Mouse (Mus musculus) thymus, adult 18-20 months (tissue): ENCODE measurements around the gene Oxnad1.
A peak's percentile ranks its signal among the peaks of the same experiment; 100 is the strongest.
"Not testable (repeated sequence)": the region's sequence is repeated elsewhere in the genome, so short reads cannot be mapped to it uniquely, and the experiment has no call there.

Experiments used
- DNase-seq, 2 experiments: peaks; one replicate each; pipeline ENCODE4 v3.0.0; 2022; ENCODE audit warnings: mixed read lengths in 2 of 2

The Oxnad1 gene

GRCm38 (mm10) chr14:32084761-32085485 lies at the start of gene Oxnad1:
Gene Oxnad1, plus strand, starts transcription at chr14:32085374.
- DNase-seq: peak; percentile 79 to 89

DNA sequence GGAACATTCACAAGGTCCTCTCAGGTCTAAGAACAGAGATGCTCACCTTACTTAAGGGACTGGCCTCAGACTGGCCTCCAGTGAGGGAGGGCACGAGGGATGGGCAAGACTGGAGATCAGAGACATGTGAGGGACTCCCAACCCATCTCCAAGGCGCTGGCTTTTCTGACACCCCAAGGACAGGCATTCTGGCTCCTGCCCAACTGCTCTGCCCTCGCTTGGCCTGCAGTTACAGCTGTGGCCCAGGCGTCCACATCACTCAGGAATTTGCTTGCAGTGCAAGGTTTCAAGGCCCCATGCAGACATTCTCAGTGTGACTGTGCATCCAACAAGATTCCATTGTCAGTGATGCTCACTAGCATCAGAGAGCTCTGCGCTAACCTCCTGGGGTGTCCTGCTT lies 48.7 kb upstream of the Oxnad1 start:
- DNase-seq: no peak

GRCm38 (mm10) chr14:32037661-32038252 lies 47.4 kb upstream of the Oxnad1 start:
- no peak for DNase-seq

GRCm38 (mm10) chr14:32042108-32042507 lies 43.1 kb upstream of the Oxnad1 start:
- no peak for DNase-seq

DNA sequence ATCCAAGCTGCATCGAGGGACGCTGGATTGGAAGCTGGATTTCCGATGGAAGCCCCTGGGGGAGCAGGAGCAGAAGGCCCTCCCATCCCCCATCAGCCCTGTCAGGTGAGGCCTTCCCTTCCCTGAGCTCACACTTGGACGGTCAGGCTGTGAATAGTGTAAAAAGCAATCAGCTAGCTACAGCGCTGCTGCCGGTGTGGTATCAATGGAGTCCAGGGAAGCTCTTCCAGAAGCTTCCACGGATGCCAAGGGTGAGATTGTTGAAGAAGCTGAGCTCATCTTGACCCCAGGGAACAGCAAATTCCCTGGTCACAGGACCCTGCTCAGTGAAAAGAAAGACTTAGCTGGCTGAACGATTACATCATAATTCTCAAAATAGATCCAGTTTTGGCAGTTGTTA lies 38.8 kb upstream of the Oxnad1 start:
- no peak for DNase-seq

- no peak for DNase-seq
Measured at GRCm38 (mm10) chr14:32050171-32050570, 35.0 kb upstream of the Oxnad1 start.

DNA sequence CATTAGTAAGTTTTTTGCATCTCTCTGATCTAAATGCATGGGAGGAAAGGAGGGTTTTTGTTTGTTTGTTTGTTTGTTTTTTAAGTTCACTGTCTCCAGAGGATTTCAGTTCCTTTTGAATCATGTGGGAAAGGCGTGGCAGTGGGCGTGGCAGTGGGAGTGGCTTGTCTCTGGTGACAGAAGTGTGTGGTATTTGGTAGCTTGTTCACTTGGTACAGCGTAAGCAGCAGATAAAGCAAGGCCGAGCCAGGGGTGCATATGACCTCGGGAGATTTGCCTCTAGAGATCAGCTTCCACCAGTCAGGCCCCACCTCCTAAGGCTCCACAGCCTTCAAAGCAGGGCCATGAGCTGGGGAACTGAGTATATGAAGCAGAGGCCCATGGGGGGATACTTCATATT lies 31.3 kb upstream of the Oxnad1 start:
- no peak for DNase-seq

GRCm38 (mm10) chr14:32054788-32055187 lies 30.4 kb upstream of the Oxnad1 start:
- DNase-seq: no peak

DNA sequence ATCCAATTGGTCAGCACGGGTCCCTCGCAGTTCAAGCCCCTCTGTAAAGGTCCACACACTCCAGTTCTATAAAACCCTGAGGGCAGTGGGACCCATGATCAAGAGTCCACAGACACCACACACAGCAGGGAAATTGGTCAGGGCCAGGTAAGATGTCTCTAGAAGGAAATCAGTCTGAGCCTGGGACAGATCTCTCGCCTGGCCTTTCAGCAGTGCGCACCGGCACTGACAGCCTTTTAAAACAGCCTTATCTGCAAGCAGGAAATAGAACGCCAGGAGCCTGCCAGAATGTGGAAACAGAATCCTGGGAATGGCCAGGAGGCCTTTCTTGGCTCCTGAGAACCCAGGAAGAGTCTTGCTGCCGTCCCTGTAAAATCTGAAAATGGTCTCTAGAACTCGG lies 29.4 kb upstream of the Oxnad1 start:
- DNase-seq: no peak

DNA sequence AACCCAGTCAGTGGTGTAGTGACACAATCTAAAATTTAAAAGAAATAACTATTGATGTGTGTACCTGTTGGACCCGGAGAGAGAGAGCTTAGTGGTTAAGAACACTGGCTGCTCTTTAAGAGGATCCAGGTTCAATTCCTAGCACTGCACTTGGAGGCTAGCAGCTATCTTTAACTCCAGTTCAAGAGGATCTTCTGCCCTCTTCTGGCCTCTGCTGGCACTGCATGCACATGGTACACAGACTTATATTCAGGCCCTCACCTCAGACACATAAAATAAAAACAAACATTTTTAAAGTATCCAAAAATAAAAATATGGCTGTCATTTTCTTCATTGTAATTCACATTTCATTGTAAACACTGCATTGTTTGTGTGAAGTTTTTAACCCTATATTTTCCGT lies 28.5 kb upstream of the Oxnad1 start:
- no peak for DNase-seq

DNA sequence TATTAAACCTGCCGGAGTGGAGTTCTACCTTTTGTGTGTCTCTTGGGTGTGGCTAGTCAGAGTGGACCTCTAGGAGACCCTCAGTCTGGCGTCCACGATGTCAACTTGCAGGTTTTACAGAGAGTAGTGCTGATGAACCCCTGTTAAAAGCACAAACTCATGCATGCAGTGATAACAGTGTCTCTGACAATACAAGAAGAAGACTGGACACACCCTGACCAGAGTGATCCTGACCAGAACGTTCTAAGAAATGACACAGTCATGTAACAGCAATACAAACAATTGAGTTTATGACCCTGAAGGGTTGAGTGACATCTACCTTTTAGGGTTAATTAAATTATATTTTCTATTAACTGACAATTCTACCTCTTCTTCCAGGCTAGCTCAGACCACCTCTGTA lies 27.5 kb upstream of the Oxnad1 start:
- DNase-seq: no peak

DNA sequence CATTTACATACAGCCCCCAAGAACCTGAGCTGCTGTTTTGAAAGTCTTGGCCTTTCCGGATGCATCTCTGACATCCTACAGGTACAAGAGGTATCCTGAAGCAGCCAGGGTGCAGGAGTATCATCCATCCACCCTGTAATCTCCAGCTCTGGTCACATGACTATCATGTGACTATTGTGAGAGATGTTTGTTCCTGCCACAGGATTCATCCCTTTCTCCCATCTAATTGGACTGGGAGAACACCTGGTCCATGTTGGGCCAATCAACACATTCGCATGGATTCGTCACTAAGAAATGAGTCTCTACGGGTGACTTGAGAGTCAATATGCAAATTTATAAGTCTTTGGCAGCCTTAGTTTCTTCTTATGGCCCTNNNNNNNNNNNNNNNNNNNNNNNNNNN lies 23.8 kb upstream of the Oxnad1 start:
- no peak for DNase-seq

DNA sequence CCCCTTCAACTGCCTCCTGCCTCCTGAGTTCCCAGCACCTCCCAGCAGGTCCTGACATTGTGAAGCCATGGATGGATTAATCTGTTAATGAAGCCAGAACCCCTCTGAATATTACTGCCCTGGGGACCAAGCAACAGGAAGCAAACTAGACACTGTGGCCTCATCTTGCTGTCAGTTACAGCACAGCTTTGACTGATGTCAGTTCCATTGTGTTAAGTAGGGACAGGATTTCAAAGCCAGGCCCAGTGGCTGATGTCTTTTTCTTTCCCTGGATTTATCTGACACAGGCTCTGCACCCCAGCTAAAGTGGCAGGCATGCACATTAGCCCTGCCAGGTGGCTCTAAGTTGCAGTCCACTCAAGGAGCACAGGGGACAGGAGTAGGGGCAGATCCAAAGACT lies 12.4 kb upstream of the Oxnad1 start:
- no peak for DNase-seq

DNA sequence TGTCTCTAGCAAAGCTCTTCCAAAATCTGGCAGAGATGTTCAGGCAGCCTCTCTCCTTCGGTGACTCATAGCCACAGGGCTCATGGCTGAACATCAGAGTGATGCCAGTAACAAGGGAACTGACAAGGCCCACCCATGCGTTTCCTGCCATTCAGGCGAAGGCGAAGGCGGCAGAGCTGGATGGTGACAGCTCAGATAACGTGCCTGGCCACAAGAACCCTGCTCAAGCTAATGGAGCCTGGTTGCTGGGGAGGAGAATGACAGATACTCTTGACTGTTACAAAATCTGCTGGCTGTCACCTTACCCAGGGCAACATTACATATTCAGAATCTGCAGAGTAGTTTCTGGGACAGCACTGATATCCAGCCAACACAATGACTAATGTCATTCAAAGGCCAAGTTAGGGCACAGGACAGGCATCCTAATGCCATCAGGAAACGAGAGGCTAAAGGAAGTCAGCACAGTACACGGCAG lies 11.9 kb upstream of the Oxnad1 start:
- no peak for DNase-seq

- no peak for DNase-seq
Measured at GRCm38 (mm10) chr14:32073901-32074300, 11.3 kb upstream of the Oxnad1 start.

- DNase-seq: no peak
Measured at GRCm38 (mm10) chr14:32076896-32077575, 8.1 kb upstream of the Oxnad1 start.

DNA sequence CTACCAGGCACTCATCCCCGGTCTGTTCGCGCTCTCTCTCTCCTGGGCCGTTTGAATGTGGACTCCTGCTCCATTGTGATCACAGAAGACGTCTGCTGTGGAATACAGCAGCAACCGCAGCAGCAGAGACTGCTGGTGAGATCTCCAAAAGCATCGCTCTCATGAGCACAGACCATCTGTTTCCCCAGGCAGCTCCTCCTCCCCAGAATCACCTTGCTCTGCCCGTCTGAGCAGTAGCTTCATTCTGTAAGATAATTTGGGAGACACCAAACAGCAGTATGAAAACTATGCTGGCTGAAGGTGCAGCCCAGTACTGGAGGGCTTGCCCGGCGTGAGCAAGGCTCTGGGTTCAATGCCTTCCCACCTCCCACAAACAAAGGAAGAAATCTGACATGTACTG lies 4.1 kb upstream of the Oxnad1 start:
- DNase-seq: no peak

DNA sequence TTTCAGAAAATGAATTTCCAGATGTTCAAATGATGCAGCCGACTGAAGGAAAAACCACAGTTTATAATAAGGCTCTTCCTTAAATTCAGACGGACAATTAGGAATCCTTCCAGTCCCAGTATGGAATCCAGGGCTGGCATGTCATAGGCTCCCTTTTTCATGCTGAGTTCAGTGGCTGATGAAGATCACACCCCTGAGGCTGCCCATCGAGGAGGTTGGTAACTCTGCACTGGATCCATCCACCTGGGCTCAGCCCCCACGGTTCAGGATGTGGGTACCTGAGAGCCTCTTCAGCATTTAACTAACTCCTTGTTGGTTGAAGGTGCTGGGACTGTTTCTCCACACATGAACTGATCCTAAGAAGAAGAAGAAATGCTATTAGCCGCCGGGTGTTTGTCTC lies 2.3 kb upstream of the Oxnad1 start:
- no peak for DNase-seq

DNA sequence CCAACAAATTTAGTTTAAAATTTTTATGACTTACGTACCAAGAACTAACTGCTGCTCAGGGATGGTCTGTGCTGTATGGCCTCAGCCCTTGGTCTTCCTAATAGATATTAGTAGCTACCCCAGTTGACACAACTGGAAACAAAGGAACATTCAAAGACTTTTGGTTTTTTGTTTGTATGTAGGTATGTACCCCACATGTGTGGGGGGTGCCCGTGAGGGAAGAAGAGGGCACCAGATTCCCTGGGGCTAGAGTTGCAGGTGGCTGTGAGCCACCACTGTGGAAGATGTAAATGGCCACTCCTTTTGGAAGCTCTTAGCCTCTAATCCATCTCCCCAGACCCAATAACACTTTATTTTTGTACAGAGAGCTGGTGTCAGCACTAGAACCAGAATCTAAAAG lies 1.7 kb upstream of the Oxnad1 start:
- no peak for DNase-seq

GRCm38 (mm10) chr14:32085486-32086201 lies 470 bp downstream of the Oxnad1 start, which contains the start of gene Dph3:
Gene Dph3, minus strand, starts transcription at chr14:32085729.
- DNase-seq: peak; percentile 94 to 97

DNA sequence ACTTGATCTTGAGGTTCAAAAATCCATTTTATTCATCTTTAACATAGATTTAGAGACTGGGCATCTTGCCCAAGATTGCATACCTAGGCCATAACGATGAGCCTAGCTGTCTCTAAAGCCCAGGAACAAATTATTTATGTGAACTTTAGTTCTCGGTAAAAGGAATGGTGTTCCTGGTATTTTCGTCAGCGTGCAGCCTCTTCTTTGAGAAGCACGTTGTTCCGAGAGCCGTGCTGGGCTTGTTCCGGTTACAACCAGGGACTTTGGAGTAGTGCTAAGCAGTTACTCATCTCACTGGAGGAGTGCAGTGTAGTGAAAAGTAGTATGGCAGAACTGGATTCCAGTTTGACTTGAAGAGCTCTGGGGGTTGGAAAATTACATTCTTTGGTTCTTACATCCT lies 1.1 kb downstream of the Oxnad1 start:
- no peak for DNase-seq

DNA sequence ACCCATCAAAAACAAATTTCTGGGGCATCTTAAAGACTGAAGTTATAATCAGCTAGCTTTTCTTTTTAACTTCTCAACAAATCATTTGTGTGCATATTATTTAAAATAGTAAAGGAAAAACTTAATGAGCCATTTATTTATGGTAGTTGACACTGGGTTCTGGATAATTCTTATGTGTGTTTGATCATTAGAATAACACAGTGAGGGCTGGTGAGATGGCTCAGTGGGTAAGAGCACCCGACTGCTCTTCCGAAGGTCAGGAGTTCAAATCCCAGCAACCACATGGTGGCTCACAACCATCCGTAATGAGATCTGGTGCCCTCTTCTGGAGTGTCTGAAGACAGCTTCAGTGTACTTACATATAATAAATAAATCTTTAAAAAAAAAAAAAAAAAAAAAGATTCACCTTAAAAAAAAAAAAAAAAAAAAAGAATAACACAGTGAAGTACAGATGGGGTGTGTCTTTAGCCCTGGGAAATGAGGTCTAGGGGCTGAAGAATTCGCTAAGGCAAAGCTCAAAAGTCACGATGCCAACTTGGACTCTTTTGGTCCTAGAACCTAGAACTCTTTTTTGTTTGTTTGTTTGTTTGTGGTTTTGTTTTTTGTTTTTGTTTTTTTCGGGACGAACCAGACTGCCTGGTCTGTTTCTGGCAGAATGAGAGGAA lies 2.5 kb downstream of the Oxnad1 start:
- DNase-seq: not testable (repeated sequence)

DNA sequence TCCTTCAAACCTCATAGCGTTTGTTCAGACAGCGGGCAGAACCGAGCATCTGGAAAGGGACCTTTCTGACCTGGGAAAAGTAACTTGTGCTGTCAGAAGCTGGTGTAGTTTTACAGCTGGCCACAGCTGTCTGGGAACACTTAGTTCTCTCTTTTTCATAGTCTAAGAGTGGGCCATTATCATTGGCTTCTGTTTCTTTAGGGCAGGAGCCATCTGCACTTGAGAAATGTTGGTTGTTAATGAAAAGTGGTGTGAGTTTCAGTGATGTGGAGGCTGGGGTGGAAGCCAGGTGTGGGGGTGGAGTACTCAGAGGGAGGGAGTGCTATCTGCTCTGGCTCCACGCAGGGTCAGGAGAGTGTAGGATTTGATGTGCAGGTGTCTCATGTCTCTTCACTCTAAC lies 6.0 kb downstream of the Oxnad1 start:
- DNase-seq: no peak
